Mouse (Mus musculus): Measurements from ENCODE around the gene Itgal. TPM values are rescaled to one million over a fixed set of nuclear protein-coding genes. Genes with fewer than 3 reads are reported as not detected.
"Not testable (repeated sequence)": the region's sequence is repeated elsewhere in the genome, so short reads cannot be mapped to it uniquely, and the experiment has no call there.

The Itgal gene
- polyA plus RNA-seq, 1 experiment from 2014 or later: 6.7 TPM

DNA sequence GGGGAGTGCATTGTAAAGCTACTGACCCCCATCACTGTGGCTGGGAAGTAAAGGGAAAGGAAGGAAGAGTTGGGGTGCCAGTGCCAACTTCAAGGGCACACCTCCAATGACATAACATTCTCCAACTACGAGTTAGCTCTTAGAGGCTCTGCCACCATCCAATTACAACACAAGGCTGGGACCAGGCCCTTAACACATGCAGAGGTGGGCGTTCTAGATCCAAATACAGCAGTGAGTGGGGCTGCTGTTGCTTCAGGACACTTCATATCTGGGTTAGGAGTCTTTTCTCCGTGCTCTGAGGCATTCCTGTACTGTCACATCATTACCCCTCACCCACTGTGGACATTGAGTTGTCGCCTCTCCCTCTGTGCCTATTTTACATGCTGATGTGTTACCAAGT, 25.0 kb downstream of the Itgal start:
- WGBS (ENCODE audit: insufficient replicate concordance): 50% methylated on average over 4 of the region's 4 CpGs
- H3K27ac ChIP-seq (ENCODE audit: low read length): no peak overlapping the region
- H3K9ac ChIP-seq (ENCODE audit: low read depth, low read length): no peak overlapping the region
- no peak overlapping the region for H3K4me3 ChIP-seq (ENCODE audit: low read depth, low read length)
- ATAC-seq (ENCODE audit: low read depth): no peak
- no peaks in the 10 kb centered on the region for H3K36me3 ChIP-seq (ENCODE audit: control insufficient read depth, insufficient read depth)
- no peaks in the 10 kb centered on the region for H3K4me1 ChIP-seq (ENCODE audit: control insufficient read depth, low read depth, low read length)
- no peaks in the 10 kb centered on the region for H3K9me3 ChIP-seq (replicated peaks; ENCODE audit: control insufficient read depth, low read length)
- H3K27me3 ChIP-seq (ENCODE audit: control insufficient read depth, insufficient read depth, low read depth, low read length): no peaks in the 10 kb centered on the region
- no peak overlapping the region for H3K4me2 ChIP-seq (ENCODE audit: low read depth, low read length)

DNA sequence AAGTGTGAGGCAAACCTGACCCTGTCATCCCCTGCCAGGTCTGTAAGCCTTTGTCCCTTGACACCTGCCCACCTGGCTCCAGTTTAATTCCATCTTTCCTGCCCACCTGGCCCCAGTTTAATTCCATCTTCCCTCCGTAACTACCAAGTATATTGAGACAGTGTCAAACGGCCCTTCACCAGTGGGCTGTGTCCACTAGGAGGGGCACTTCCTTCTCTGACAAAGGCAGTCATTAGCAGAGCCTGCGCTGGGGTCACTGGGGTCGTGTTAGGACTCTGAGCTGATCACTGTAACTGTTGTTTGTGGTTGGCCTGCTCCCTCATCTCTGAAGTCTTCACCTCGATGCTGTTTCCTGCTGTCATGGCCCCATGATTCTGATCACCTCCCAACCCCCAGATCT, 26.0 kb downstream of the Itgal start:
- H3K9ac ChIP-seq (ENCODE audit: low read depth, low read length): no peak overlapping the region
- no peaks in the 10 kb centered on the region for H3K27me3 ChIP-seq (ENCODE audit: control insufficient read depth, insufficient read depth, low read depth, low read length)
- no peak overlapping the region for H3K4me3 ChIP-seq (ENCODE audit: low read depth, low read length)
- H3K9me3 ChIP-seq (replicated peaks; ENCODE audit: control insufficient read depth, low read length): no peaks in the 10 kb centered on the region
- no peaks in the 10 kb centered on the region for H3K4me1 ChIP-seq (ENCODE audit: control insufficient read depth, low read depth, low read length)
- H3K36me3 ChIP-seq (ENCODE audit: control insufficient read depth, insufficient read depth): no peaks in the 10 kb centered on the region
- no peak for ATAC-seq (ENCODE audit: low read depth)
- H3K27ac ChIP-seq (ENCODE audit: low read length): no peak overlapping the region
- 45% methylated on average over 5 of the region's 5 CpGs for WGBS (ENCODE audit: insufficient replicate concordance)
- H3K4me2 ChIP-seq (ENCODE audit: low read depth, low read length): no peak overlapping the region

DNA sequence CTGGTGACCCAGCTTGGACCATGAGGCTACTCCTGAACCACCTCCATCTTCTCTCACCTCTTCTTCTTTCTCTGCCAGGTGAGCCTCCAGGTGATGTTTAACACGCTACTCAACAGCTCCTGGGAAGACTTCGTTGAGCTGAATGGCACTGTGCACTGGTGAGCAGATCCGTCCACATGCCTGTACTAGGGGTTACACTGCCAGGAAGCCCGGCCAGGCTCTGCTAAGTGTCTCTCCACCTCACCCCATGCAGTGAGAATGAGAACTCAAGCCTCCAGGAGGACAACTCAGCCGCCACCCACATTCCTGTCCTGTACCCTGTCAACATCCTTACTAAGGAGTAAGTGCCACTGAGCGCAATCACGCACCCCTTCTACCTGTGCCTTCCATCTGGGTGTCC, 28.9 kb downstream of the Itgal start:
- no peaks in the 10 kb centered on the region for H3K36me3 ChIP-seq (ENCODE audit: control insufficient read depth, insufficient read depth)
- 76% methylated on average over 7 of the region's 7 CpGs for WGBS (ENCODE audit: insufficient replicate concordance)
- ATAC-seq (ENCODE audit: low read depth): no peak
- H3K4me1 ChIP-seq (ENCODE audit: control insufficient read depth, low read depth, low read length): no peaks in the 10 kb centered on the region
- no peak overlapping the region for H3K27ac ChIP-seq (ENCODE audit: low read length)
- H3K4me3 ChIP-seq (ENCODE audit: low read depth, low read length): no peak overlapping the region
- H3K9ac ChIP-seq (ENCODE audit: low read depth, low read length): no peak overlapping the region
- H3K4me2 ChIP-seq (ENCODE audit: low read depth, low read length): no peak overlapping the region
- no peaks in the 10 kb centered on the region for H3K9me3 ChIP-seq (replicated peaks; ENCODE audit: control insufficient read depth, low read length)
- no peaks in the 10 kb centered on the region for H3K27me3 ChIP-seq (ENCODE audit: control insufficient read depth, insufficient read depth, low read depth, low read length)

DNA sequence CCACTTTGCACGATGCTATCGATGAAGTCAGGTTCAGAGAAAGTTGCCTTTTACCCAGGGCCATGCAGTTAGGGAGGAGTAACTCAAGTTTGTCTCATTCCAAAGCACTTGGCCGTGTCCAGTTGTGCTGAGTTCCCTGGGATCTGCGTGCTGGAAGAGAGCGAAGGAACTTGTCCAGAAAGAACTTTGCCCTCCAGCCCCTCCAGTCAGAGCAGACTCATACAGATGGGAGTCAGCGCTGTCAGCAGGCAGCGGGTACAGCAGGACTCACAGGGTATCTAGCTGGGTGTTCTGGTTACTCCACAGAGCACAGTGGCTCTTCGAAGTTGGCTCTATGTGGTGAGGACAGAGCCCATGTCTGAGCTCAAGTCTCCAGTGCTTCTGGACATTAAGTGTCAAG, 29.5 kb downstream of the Itgal start:
- WGBS (ENCODE audit: insufficient replicate concordance): 72% methylated on average over 8 of the region's 8 CpGs
- ATAC-seq (ENCODE audit: low read depth): no peak
- H3K4me2 ChIP-seq (ENCODE audit: low read depth, low read length): no peak overlapping the region

DNA sequence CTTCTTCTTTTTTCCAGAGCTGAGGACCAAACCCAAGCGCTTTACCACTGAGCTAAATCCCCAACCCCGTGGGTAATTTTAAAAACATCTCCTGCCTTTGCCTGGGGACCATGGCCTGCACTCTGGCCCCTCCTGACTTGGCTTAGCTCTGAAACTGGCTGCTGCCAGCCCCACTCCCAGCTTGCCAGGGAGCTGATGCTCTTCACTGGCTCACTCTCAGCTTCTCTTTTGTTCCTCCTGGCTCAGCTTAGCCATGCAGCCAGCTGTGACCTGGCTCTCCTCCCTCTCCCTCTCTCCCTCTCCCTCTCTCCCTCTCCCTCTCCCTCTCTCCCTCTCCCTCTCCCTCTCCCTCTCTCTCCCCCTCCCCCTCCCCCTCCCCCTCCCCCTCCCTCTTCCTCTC, 30.6 kb downstream of the Itgal start:
- Histone ChIP-seq H3K9ac (ENCODE audit: low read depth, low read length) (no peak overlapping the region), H3K4me3 (ENCODE audit: low read depth, low read length) (no peak overlapping the region), H3K4me2 (ENCODE audit: low read depth, low read length) (no peak overlapping the region), H3K27me3 (ENCODE audit: control insufficient read depth, insufficient read depth, low read depth, low read length) (no peaks in the 10 kb centered on the region), H3K27ac (ENCODE audit: low read length) (no peak overlapping the region), H3K36me3 (ENCODE audit: control insufficient read depth, insufficient read depth) (no peaks in the 10 kb centered on the region), H3K4me1 (ENCODE audit: control insufficient read depth, low read depth, low read length) (no peaks in the 10 kb centered on the region), H3K9me3 (replicated peaks; ENCODE audit: control insufficient read depth, low read length) (no peaks in the 10 kb centered on the region)
- WGBS (ENCODE audit: insufficient replicate concordance): 50% methylated on average over 2 of the region's 2 CpGs
- no peak for ATAC-seq (ENCODE audit: low read depth)

More for the DNA sequence above, 29.5 kb downstream of the Itgal start:
- H3K9ac ChIP-seq (ENCODE audit: low read depth, low read length): no peak overlapping the region
- H3K9me3 ChIP-seq (replicated peaks; ENCODE audit: control insufficient read depth, low read length): no peaks in the 10 kb centered on the region
- no peaks in the 10 kb centered on the region for H3K27me3 ChIP-seq (ENCODE audit: control insufficient read depth, insufficient read depth, low read depth, low read length)
- no peak overlapping the region for H3K27ac ChIP-seq (ENCODE audit: low read length)
- H3K36me3 ChIP-seq (ENCODE audit: control insufficient read depth, insufficient read depth): no peaks in the 10 kb centered on the region
- no peaks in the 10 kb centered on the region for H3K4me1 ChIP-seq (ENCODE audit: control insufficient read depth, low read depth, low read length)
- H3K4me3 ChIP-seq (ENCODE audit: low read depth, low read length): no peak overlapping the region

DNA sequence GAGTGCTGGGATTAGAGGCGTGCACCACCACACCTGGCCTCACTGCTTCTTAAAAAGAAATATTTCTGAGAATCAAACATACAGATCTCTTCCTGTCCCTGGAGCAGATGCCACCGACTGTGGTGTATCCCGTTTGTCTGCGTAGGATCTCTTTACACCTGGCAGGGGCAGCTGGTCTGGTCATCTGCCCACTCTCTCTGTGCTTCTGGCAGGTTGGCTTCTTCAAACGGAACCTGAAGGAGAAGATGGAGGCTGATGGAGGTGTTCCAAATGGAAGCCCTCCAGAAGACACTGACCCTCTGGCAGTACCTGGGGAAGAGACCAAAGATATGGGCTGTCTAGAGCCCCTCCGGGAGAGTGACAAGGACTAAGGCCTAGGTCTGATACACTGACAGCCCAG, 37.2 kb downstream of the Itgal start:
- no peaks in the 10 kb centered on the region for H3K9me3 ChIP-seq (replicated peaks; ENCODE audit: control insufficient read depth, low read length)
- WGBS (ENCODE audit: insufficient replicate concordance): 72% methylated on average over 6 of the region's 6 CpGs
- no peak overlapping the region for H3K27ac ChIP-seq (ENCODE audit: low read length)
- H3K9ac ChIP-seq (ENCODE audit: low read depth, low read length): no peak overlapping the region
- no peaks in the 10 kb centered on the region for H3K4me1 ChIP-seq (ENCODE audit: control insufficient read depth, low read depth, low read length)
- ATAC-seq (ENCODE audit: low read depth): no peak
- no peaks in the 10 kb centered on the region for H3K36me3 ChIP-seq (ENCODE audit: control insufficient read depth, insufficient read depth)
- H3K27me3 ChIP-seq (ENCODE audit: control insufficient read depth, insufficient read depth, low read depth, low read length): no peaks in the 10 kb centered on the region
- no peak overlapping the region for H3K4me3 ChIP-seq (ENCODE audit: low read depth, low read length)
- H3K4me2 ChIP-seq (ENCODE audit: low read depth, low read length): no peak overlapping the region

DNA sequence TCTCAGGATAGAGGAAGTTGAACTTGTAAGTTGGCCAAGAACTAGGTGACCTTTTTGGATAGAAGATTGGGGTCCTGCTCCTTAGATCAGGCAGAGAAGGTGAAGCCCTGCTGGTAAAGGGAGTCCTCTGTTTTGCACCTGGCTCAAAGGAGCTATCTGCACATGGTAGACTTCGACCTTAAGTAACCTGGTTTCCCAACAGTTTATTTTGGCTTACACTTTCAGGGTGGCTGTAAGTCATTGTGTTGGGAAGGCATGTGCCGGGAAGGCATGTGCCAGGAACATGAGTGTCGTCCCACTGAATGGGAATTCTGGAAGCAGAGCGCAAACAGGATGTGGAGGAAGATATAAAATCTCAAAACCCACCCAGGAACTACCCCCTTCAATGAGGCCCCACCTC, 39.5 kb downstream of the Itgal start:
- 68% methylated on average over 4 of the region's 4 CpGs for WGBS (ENCODE audit: insufficient replicate concordance)
- no peak overlapping the region for H3K9ac ChIP-seq (ENCODE audit: low read depth, low read length)
- no peak overlapping the region for H3K4me3 ChIP-seq (ENCODE audit: low read depth, low read length)
- H3K36me3 ChIP-seq (ENCODE audit: control insufficient read depth, insufficient read depth): no peaks in the 10 kb centered on the region
- no peaks in the 10 kb centered on the region for H3K4me1 ChIP-seq (ENCODE audit: control insufficient read depth, low read depth, low read length)
- no peaks in the 10 kb centered on the region for H3K27me3 ChIP-seq (ENCODE audit: control insufficient read depth, insufficient read depth, low read depth, low read length)
- no peaks in the 10 kb centered on the region for H3K9me3 ChIP-seq (replicated peaks; ENCODE audit: control insufficient read depth, low read length)
- no peak for ATAC-seq (ENCODE audit: low read depth)
- H3K27ac ChIP-seq (ENCODE audit: low read length): no peak overlapping the region
- H3K4me2 ChIP-seq (ENCODE audit: low read depth, low read length): no peak overlapping the region

DNA sequence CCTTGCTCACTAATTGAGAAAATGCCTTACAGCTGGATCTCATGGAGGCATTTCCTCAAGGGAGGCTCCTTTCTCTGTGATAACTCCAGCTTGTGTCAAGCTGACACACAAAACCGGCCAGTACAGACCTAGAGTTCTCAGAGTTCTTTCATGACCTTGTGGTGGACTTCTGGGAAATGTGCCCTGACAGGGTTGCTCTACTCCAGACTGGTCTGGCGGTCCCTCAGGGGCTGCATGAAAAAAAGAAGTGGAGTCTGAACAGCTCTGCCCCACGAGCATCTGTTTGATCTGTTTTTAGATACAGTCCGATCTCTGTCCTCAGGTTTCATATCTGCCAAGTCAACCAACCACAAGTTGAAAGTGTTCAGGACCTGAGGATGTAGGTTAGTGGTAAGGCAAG, 41.6 kb downstream of the Itgal start:
- H3K27ac ChIP-seq (ENCODE audit: low read length): no peak overlapping the region
- no peak overlapping the region for H3K4me3 ChIP-seq (ENCODE audit: low read depth, low read length)
- H3K4me2 ChIP-seq (ENCODE audit: low read depth, low read length): no peak overlapping the region
- no peaks in the 10 kb centered on the region for H3K9me3 ChIP-seq (replicated peaks; ENCODE audit: control insufficient read depth, low read length)
- no peaks in the 10 kb centered on the region for H3K36me3 ChIP-seq (ENCODE audit: control insufficient read depth, insufficient read depth)
- H3K9ac ChIP-seq (ENCODE audit: low read depth, low read length): no peak overlapping the region
- no peaks in the 10 kb centered on the region for H3K4me1 ChIP-seq (ENCODE audit: control insufficient read depth, low read depth, low read length)
- no peak for ATAC-seq (ENCODE audit: low read depth)
- H3K27me3 ChIP-seq (ENCODE audit: control insufficient read depth, insufficient read depth, low read depth, low read length): no peaks in the 10 kb centered on the region
- 23% methylated on average over 4 of the region's 4 CpGs for WGBS (ENCODE audit: insufficient replicate concordance)

DNA sequence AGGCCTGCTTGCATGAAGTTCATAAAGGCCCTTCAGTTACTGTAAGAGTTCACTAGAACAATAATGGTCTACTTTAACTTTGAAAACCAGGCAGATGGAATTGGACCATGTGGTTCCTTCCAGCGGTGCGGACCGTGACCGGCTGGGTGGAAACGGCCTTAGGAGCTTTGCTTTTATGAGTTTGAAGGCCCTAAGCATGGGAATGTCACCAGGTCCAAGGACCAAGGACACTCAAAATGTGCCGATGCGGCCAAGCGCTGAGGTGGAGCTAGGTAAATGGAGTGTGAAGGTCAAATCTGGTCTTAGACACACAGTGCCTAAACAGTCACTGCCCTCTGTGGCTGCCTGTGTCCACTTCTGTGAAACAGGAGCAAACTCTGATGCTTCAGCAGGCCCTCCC, 45.3 kb downstream of the Itgal start:
- ATAC-seq (ENCODE audit: low read depth): no peak

DNA sequence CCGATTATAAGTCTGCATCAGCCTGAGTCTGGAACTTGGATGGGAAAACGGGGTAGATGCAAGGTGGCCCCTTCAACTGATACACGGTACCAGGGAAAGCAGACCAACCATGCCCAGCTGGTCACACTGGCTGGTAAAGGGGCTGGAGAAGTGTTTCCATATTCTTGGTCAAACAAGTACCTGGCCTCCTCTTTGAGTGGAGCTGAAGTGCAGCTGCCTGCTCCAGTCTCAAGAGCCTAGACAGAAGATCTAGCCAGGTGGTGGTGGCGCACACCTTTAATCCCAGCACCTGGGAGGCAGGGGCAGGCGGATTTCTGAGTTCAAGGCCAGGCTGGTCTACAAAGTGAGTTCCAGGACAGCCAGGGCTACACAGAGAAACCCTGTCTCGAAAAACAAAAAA, 45.8 kb downstream of the Itgal start:
- WGBS (ENCODE audit: insufficient replicate concordance): 75% methylated on average over 6 of the region's 6 CpGs
- H3K9me3 ChIP-seq (replicated peaks; ENCODE audit: control insufficient read depth, low read length); H3K4me2 ChIP-seq (ENCODE audit: low read depth, low read length); H3K9ac ChIP-seq (ENCODE audit: low read depth, low read length); H3K36me3 ChIP-seq (ENCODE audit: control insufficient read depth, insufficient read depth); ATAC-seq (ENCODE audit: low read depth); H3K4me3 ChIP-seq (ENCODE audit: low read depth, low read length); H3K27me3 ChIP-seq (ENCODE audit: control insufficient read depth, insufficient read depth, low read depth, low read length); H3K27ac ChIP-seq (ENCODE audit: low read length): not testable (repeated sequence)
- H3K4me1 ChIP-seq (ENCODE audit: control insufficient read depth, low read depth, low read length): peaks cover 20% of the 10 kb centered on the region

More for the DNA sequence above, 45.3 kb downstream of the Itgal start:
- Histone ChIP-seq H3K27me3 (ENCODE audit: control insufficient read depth, insufficient read depth, low read depth, low read length) (no peaks in the 10 kb centered on the region), H3K4me2 (ENCODE audit: low read depth, low read length) (no peak overlapping the region), H3K9ac (ENCODE audit: low read depth, low read length) (no peak overlapping the region), H3K36me3 (ENCODE audit: control insufficient read depth, insufficient read depth) (no peaks in the 10 kb centered on the region; the same call in 1 of the 2 replicates), H3K4me1 (ENCODE audit: control insufficient read depth, low read depth, low read length) (peaks cover 16% of the 10 kb centered on the region), H3K4me3 (ENCODE audit: low read depth, low read length) (no peak overlapping the region), H3K27ac (ENCODE audit: low read length) (no peak overlapping the region), H3K9me3 (replicated peaks; ENCODE audit: control insufficient read depth, low read length) (no peaks in the 10 kb centered on the region)
- WGBS (ENCODE audit: insufficient replicate concordance): 84% methylated on average over 8 of the region's 8 CpGs
